Mouse (Mus musculus) left cerebral cortex, postnatal 10 days (tissue): ENCODE measurements at regions not wholly inside any gene's neighbourhood (a gene's known extent, or its start where the extent isn't known, plus 50 kb on each side); places are given as distances from the start of the nearest gene placed in this dataset.

Source experiments
- DNase-seq, 2 experiments: peaks; one replicate each; pipeline ENCODE4 v3.0.0; 2021 to 2022; ENCODE audit warnings: low spot score in 2 of 2, mixed read lengths in 1 of 2; ENCODE audit errors: extremely low spot score in 1 of 2
- intact Hi-C: fragments of 180-260 bp; cut with DNase I; formaldehyde crosslinking; loops from one replicate; pipeline ENCODE4 v1.15.1; 2025

GRCm38 (mm10) chr15:56834621-56835020 lies 642.8 kb downstream of the Slc22a22 start:
- intact Hi-C loops, result no loop called here
- DNase-seq, result no peak

- no peak for DNase-seq
- intact Hi-C loops, result no loop called here
These were observed 644.8 kb downstream of the Slc22a22 start for GRCm38 (mm10) chr15:56832666-56833065.

GRCm38 (mm10) chr15:56820977-56821579 lies 656.3 kb downstream of the Slc22a22 start:
- intact Hi-C loops, result no loop called here
- DNase-seq, result no peak

GRCm38 (mm10) chr15:56820256-56820976 lies 657.0 kb downstream of the Slc22a22 start:
- DNase-seq, result no peak
- intact Hi-C loops, result no loop called here

GRCm38 (mm10) chr15:56818158-56818690 lies 659.2 kb downstream of the Slc22a22 start:
- DNase-seq, result no peak
- intact Hi-C loops, result no loop called here

- no peak for DNase-seq
- intact Hi-C loops, result no loop called here
These were observed 659.9 kb downstream of the Slc22a22 start for GRCm38 (mm10) chr15:56817204-56818157.

- intact Hi-C loops, result no loop called here
- peak in 1 of 2 experiments; percentile 25 for DNase-seq
These were observed 663.5 kb downstream of the Slc22a22 start for GRCm38 (mm10) chr15:56813876-56814275.

GRCm38 (mm10) chr15:56810151-56810550 lies 667.3 kb downstream of the Slc22a22 start:
- intact Hi-C loops, result no loop called here
- DNase-seq, result peak in 1 of 2 experiments; percentile 15

GRCm38 (mm10) chr15:56807611-56808010 lies 669.8 kb downstream of the Slc22a22 start:
- peak in 1 of 2 experiments; percentile 12 for DNase-seq
- intact Hi-C loops, result no loop called here

- intact Hi-C loops, result no loop called here
- DNase-seq, result no peak
These were observed 675.5 kb downstream of the Slc22a22 start for GRCm38 (mm10) chr15:56801933-56802332.

- DNase-seq, result no peak
- intact Hi-C loops, result no loop called here
These were observed 702.0 kb downstream of the Slc22a22 start for GRCm38 (mm10) chr15:56775431-56775830.

- no peak for DNase-seq
- intact Hi-C loops, result no loop called here
These were observed 702.6 kb downstream of the Slc22a22 start for GRCm38 (mm10) chr15:56774648-56775393.

GRCm38 (mm10) chr15:56766356-56766755 lies 711.1 kb downstream of the Slc22a22 start:
- DNase-seq, result no peak
- intact Hi-C loops, result no loop called here

GRCm38 (mm10) chr15:56764957-56765482 lies 712.4 kb downstream of the Slc22a22 start:
- intact Hi-C loops, result no loop called here
- DNase-seq, result peak in 1 of 2 experiments; percentile 15

GRCm38 (mm10) chr15:56764019-56764418 lies 713.4 kb downstream of the Slc22a22 start:
- intact Hi-C loops, result no loop called here
- no peak for DNase-seq

GRCm38 (mm10) chr15:56746698-56747097 lies 730.7 kb downstream of the Slc22a22 start:
- intact Hi-C loops, result loop anchor here (5.0 kb wide), 1 partner anchor 404 kb away; no protein-coding TSS in a partner anchor
- no peak for DNase-seq

GRCm38 (mm10) chr15:56744915-56745314 lies 732.5 kb downstream of the Slc22a22 start:
- DNase-seq, result no peak
- intact Hi-C loops, result loop anchor here (5.0 kb wide), 1 partner anchor 403 kb away; no protein-coding TSS in a partner anchor
